ENCODE assay signal across 17 mouse cellular contexts in the genomic region with DNA sequence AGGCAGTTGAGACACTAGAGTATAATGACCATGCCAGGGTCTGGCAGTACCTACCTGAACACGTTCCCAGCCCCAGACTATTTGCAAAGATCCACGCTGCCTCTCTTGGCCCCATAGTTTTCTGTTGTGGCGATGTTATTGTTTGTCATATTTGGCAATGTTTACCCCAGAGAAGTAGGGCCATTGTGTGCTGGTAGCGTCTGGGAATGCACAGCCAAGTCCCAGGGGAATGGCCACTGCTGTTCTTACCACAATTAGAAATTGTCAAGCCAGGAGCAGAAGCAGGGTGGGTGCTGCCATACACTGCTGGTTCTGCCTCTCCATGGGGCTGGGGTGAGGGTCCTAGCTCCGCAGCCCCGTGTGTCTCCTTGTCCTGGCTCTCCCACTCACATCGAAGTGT. TPM values are rescaled to one million over a fixed set of nuclear protein-coding genes. Genes with fewer than 3 reads are reported as not detected.
A peak's percentile ranks its signal among the peaks of the same experiment; 100 is the strongest.
DNase-seq lines count a peak whose midpoint lies in the region; ATAC-seq and TF ChIP-seq lines count a peak whose summit lies in the region.
"Had no signal": no experiment of that assay in that cellular context is flagged by ENCODE, and none has a peak within 500 bp of the region (broad histone marks: within the 10 kb centered on the region; RNA-seq: fewer than 3 reads in every experiment).

No protein-coding gene starts in this region.

- H3K4me1 ChIP-seq in heart, embryonic 13.5 days, result peaks cover 44% of the 10 kb centered on the region
- H3K4me1 ChIP-seq in heart, embryonic 11.5 days (ENCODE audit: control insufficient read depth, insufficient read depth, low read length), result peaks cover 22% of the 10 kb centered on the region
- peaks cover 3% of the 10 kb centered on the region; the same call in 1 of the 2 replicates for H3K4me1 ChIP-seq in cortical plate, adult 2 months (ENCODE audit: control insufficient read depth, insufficient read depth, low read length)
- no peaks in the 10 kb centered on the region for H3K4me1 ChIP-seq in forebrain, embryonic 12.5 days
- H3K4me1 ChIP-seq: midbrain, embryonic 12.5 days had no signal

- no peaks in the 10 kb centered on the region for H3K36me3 ChIP-seq in heart, embryonic 13.5 days
- H3K36me3 ChIP-seq in heart, embryonic 11.5 days (ENCODE audit: control insufficient read depth, insufficient read depth, low read length), result no peaks in the 10 kb centered on the region
- H3K36me3 ChIP-seq in forebrain, embryonic 12.5 days (replicated peaks), result no peaks in the 10 kb centered on the region
- H3K36me3 ChIP-seq: liver, embryonic 13.5 days; midbrain, embryonic 12.5 days had no signal

- no peak overlapping the region for H3K9ac ChIP-seq in heart, embryonic 13.5 days
- no peak overlapping the region for H3K9ac ChIP-seq in heart, embryonic 11.5 days (ENCODE audit: low read depth, low read length)
- H3K9ac ChIP-seq in forebrain, embryonic 12.5 days, result no peak overlapping the region
- H3K9ac ChIP-seq: liver, embryonic 13.5 days; midbrain, embryonic 12.5 days had no signal

- 80% methylated on average over 7 of the region's 7 CpGs for WGBS in heart, embryonic 13.5 days
- 80% methylated on average over 7 of the region's 7 CpGs for WGBS in heart, embryonic 11.5 days (ENCODE audit: insufficient replicate concordance)
- WGBS in forebrain, embryonic 12.5 days, result 82% methylated on average over 7 of the region's 7 CpGs

- no peak overlapping the region for H3K4me2 ChIP-seq in heart, embryonic 13.5 days
- H3K4me2 ChIP-seq in heart, embryonic 11.5 days, result no peak overlapping the region
- no peak overlapping the region for H3K4me2 ChIP-seq in forebrain, embryonic 12.5 days
- H3K4me2 ChIP-seq: liver, embryonic 13.5 days; midbrain, embryonic 12.5 days had no signal

- no peaks in the 10 kb centered on the region for H3K9me3 ChIP-seq in heart, embryonic 13.5 days
- H3K9me3 ChIP-seq in heart, embryonic 11.5 days (replicated peaks; ENCODE audit: control insufficient read depth, low read length), result no peaks in the 10 kb centered on the region
- no peaks in the 10 kb centered on the region for H3K9me3 ChIP-seq in forebrain, embryonic 12.5 days
- H3K9me3 ChIP-seq: liver, embryonic 13.5 days; midbrain, embryonic 12.5 days had no signal

- no peaks in the 10 kb centered on the region; the same call in 1 of the 2 replicates for H3K27me3 ChIP-seq in heart, embryonic 13.5 days (replicated peaks)
- H3K27me3 ChIP-seq in heart, embryonic 11.5 days (ENCODE audit: control insufficient read depth, insufficient read depth, low read length), result no peaks in the 10 kb centered on the region
- H3K27me3 ChIP-seq in forebrain, embryonic 12.5 days, result no peaks in the 10 kb centered on the region
- H3K27me3 ChIP-seq: liver, embryonic 13.5 days; midbrain, embryonic 12.5 days; Patski had no signal

- no peak for ATAC-seq in heart, embryonic 13.5 days (ENCODE audit: extremely low read depth, insufficient number of reproducible peaks, low FRiP score, low TSS enrichment)
- ATAC-seq in heart, embryonic 11.5 days (replicated peaks; ENCODE audit: insufficient number of reproducible peaks, low FRiP score, low TSS enrichment), result no peak
- no peak for ATAC-seq in forebrain, embryonic 12.5 days (ENCODE audit: low FRiP score)
- ATAC-seq: activated CD4-positive, CD25-positive, alpha-beta regulatory T cell, adult 4 months; Patski had no signal

- H3K27ac ChIP-seq in heart, embryonic 13.5 days (replicated peaks), result peak overlapping the region; percentile 77
- H3K27ac ChIP-seq in heart, embryonic 11.5 days (ENCODE audit: low read depth, low read length), result no peak overlapping the region
- H3K27ac ChIP-seq in cortical plate, adult 2 months (ENCODE audit: insufficient read depth, low read length), result peak overlapping the region; percentile 94
- H3K27ac ChIP-seq in forebrain, embryonic 12.5 days, result no peak overlapping the region
- H3K27ac ChIP-seq: midbrain, embryonic 12.5 days had no signal

- no peak for TF ChIP-seq CTCF in cortical plate, adult 2 months (IDR thresholded peaks at IDR 0.05; ENCODE audit: extremely low read depth, insufficient read depth, low read length)

- TF ChIP-seq POLR2A in cortical plate, adult 2 months (IDR thresholded peaks at IDR 0.05; ENCODE audit: extremely low read depth, insufficient read depth, low read length), result no peak

- peak; percentile 48 to 64 for DNase-seq in kidney, postnatal 25 days
- no peak for DNase-seq in kidney, adult 9 months
- peak; percentile 20 for DNase-seq in adipocyte (ENCODE audit: low spot score)
- DNase-seq: adrenal gland, postnatal 25 days; cerebellum, adult 9-10 months; gastrocnemius, postnatal 14 days; kidney, postnatal 4 days; liver, embryonic 13.5 days; right cerebral cortex, postnatal 25 days; thymus, postnatal 14 days had no signal

- no peak overlapping the region for H3K4me3 ChIP-seq in heart, embryonic 13.5 days
- H3K4me3 ChIP-seq in heart, embryonic 11.5 days (ENCODE audit: low read depth, low read length), result no peak overlapping the region
- no peak overlapping the region for H3K4me3 ChIP-seq in cortical plate, adult 2 months (ENCODE audit: insufficient read depth, low read length)
- H3K4me3 ChIP-seq in forebrain, embryonic 12.5 days (replicated peaks), result no peak overlapping the region
- H3K4me3 ChIP-seq: liver, embryonic 13.5 days; midbrain, embryonic 12.5 days had no signal

RNA-seq across cellular contexts. Expression of gene Epas1, which starts 15.1 kb away (rescaled TPM):
- 5.1 and 5.6 TPM in 2 replicates for polyA plus RNA-seq in heart, embryonic 13.5 days (2015; fragmentation: Nextera tagmentation; extraction: Ambion mirVana)
- polyA plus RNA-seq in heart, embryonic 11.5 days (2014; fragmentation: Nextera tagmentation; extraction: Ambion mirVana), result 11.5 and 14.8 TPM in 2 replicates
- 70.1 and 76.0 TPM in 2 replicates for polyA plus RNA-seq in cortical plate, adult 2 months (2012; rRNA removed)
- polyA plus RNA-seq in forebrain, embryonic 12.5 days (2016; fragmentation: Nextera tagmentation; extraction: Ambion mirVana), result 2.8 and 3.3 TPM in 2 replicates

Comparison
In these comparisons a context has a peak if more than half of its experiments do, and no peak if none do; other contexts are left out.
1. H3K27ac ChIP-seq: peak in heart, embryonic 13.5 days (single experiment) and cortical plate, adult 2 months (single experiment); none in heart, embryonic 11.5 days (single experiment) and forebrain, embryonic 12.5 days (single experiment).